Mouse (Mus musculus): ENCODE data around the gene Klhl22. TPM values are rescaled to one million over a fixed set of nuclear protein-coding genes. Genes with fewer than 3 reads are reported as not detected.

Gene Klhl22
- polyA plus RNA-seq, 1 experiment from 2014 or later = 25.4 TPM

GRCm38 (mm10) chr16:17838051-17838450, 78.6 kb downstream of the Klhl22 start, which contains the start of gene Car15:
Gene Car15, minus strand, starts transcription at chr16:17838364.
- no peak within 1 kb of the TSS for H3K9ac ChIP-seq (replicated peaks; ENCODE audit: low read depth)
- no peaks in the 10 kb centered on the region for H3K9me3 ChIP-seq (ENCODE audit: low read length)
- no peak within 1 kb of the TSS for H3K4me2 ChIP-seq (replicated peaks; ENCODE audit: low read depth, low read length)
- ATAC-seq (no peak), DNase-seq (ENCODE audit: low spot score) (no peak)
- peaks cover 24% of the 10 kb centered on the region for H3K27me3 ChIP-seq (replicated peaks; ENCODE audit: insufficient read depth, low read length)
- peaks cover 21% of the 10 kb centered on the region; the same call in 1 of the 2 replicates for H3K36me3 ChIP-seq (ENCODE audit: insufficient read depth, low read length)
- 67% methylated on average over 6 of the region's 6 CpGs for WGBS
- peaks cover 3% of the 10 kb centered on the region; the same call in 1 of the 2 replicates for H3K4me1 ChIP-seq (ENCODE audit: insufficient read depth, low read depth, low read length)
- H3K4me3 ChIP-seq (ENCODE audit: low read depth, low read length) = no peak within 1 kb of the TSS
- H3K27ac ChIP-seq (ENCODE audit: low read length) = no peak within 1 kb of the TSS
- no peak for TF ChIP-seq CTCF (IDR thresholded peaks at IDR 0.05)
- TF ChIP-seq EP300 (IDR thresholded peaks at IDR 0.05) = no peak

DNA sequence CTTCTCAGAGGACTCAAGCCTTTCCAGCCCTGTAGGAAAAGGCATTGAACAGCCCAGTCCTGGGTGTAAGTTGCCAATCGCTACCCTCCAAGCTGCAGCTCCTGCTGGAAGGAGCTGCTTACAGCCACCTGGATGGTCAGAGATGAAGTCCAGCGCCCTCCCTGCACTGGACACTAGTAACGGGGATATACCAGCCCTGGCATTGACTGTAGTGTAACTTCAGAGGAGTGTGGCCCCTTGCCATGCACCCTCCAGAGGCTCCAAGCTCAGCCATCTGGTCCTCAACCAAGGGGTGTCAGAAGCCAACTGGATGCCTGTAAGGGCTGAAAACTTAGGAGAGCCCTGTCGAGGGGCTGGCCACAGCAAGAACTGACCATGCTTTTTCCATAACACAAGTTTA, 80.6 kb downstream of the Klhl22 start:
- H3K4me1 ChIP-seq (ENCODE audit: insufficient read depth, low read depth, low read length) = no peaks in the 10 kb centered on the region
- no peaks in the 10 kb centered on the region for H3K9me3 ChIP-seq (ENCODE audit: low read length)
- H3K9ac ChIP-seq (replicated peaks; ENCODE audit: low read depth) = no peak overlapping the region
- H3K36me3 ChIP-seq (ENCODE audit: insufficient read depth, low read length) = peaks cover 27% of the 10 kb centered on the region; the same call in 1 of the 2 replicates
- no peak overlapping the region for H3K27ac ChIP-seq (ENCODE audit: low read length)
- no peak for DNase-seq (ENCODE audit: low spot score)
- WGBS = 77% methylated on average over 4 of the region's 4 CpGs
- peaks cover 6% of the 10 kb centered on the region; the same call in 1 of the 2 replicates for H3K27me3 ChIP-seq (replicated peaks; ENCODE audit: insufficient read depth, low read length)
- H3K4me3 ChIP-seq (ENCODE audit: low read depth, low read length) = no peak overlapping the region
- no peak overlapping the region for H3K4me2 ChIP-seq (replicated peaks; ENCODE audit: low read depth, low read length)
- no peak for ATAC-seq
- TF ChIP-seq EP300 (IDR thresholded peaks at IDR 0.05) (no peak), CTCF (IDR thresholded peaks at IDR 0.05) (no peak)

GRCm38 (mm10) chr16:17842437-17842836, 83.0 kb downstream of the Klhl22 start:
- peaks cover 47% of the 10 kb centered on the region; the same call in 1 of the 2 replicates for H3K36me3 ChIP-seq (ENCODE audit: insufficient read depth, low read length)

More at GRCm38 (mm10) chr16:17842437-17842836, 83.0 kb downstream of the Klhl22 start:
- Histone ChIP-seq H3K27ac (ENCODE audit: low read length) (no peak overlapping the region), H3K9ac (replicated peaks; ENCODE audit: low read depth) (no peak overlapping the region), H3K9me3 (ENCODE audit: low read length) (no peaks in the 10 kb centered on the region), H3K4me2 (replicated peaks; ENCODE audit: low read depth, low read length) (no peak overlapping the region), H3K4me1 (ENCODE audit: insufficient read depth, low read depth, low read length) (no peaks in the 10 kb centered on the region), H3K4me3 (ENCODE audit: low read depth, low read length) (no peak overlapping the region), H3K27me3 (replicated peaks; ENCODE audit: insufficient read depth, low read length) (no peaks in the 10 kb centered on the region)
- no peak for TF ChIP-seq EP300 (IDR thresholded peaks at IDR 0.05)
- TF ChIP-seq CTCF (IDR thresholded peaks at IDR 0.05) = no peak
- no peak for ATAC-seq
- DNase-seq (ENCODE audit: low spot score) = no peak
- 91% methylated on average over 7 of the region's 7 CpGs for WGBS

Other genes starting within 250 kb of the Klhl22 start
- 49.5 and 53.4 TPM in 2 replicates for gene Thap7, start 228.5 kb upstream of the Klhl22 start, polyA plus RNA-seq (2015; fragmentation: Nextera tagmentation; extraction: Ambion mirVana)
- 5.3 and 7.7 TPM in 2 replicates for gene Lrrc74b, start 198.4 kb upstream of the Klhl22 start, polyA plus RNA-seq (2015; fragmentation: Nextera tagmentation; extraction: Ambion mirVana)
- gene P2rx6, start 197.7 kb upstream of the Klhl22 start, polyA plus RNA-seq (2015; fragmentation: Nextera tagmentation; extraction: Ambion mirVana) = 3.3 and 3.6 TPM in 2 replicates
- gene Slc7a4, start 176.4 kb upstream of the Klhl22 start, polyA plus RNA-seq (2015; fragmentation: Nextera tagmentation; extraction: Ambion mirVana) = 12.2 and 14.5 TPM in 2 replicates
- 7.9 and 8.8 TPM in 2 replicates for gene Smpd4, start 140.3 kb upstream of the Klhl22 start, polyA plus RNA-seq (2015; fragmentation: Nextera tagmentation; extraction: Ambion mirVana)
- 10.4 and 13.0 TPM in 2 replicates for gene Ccdc74a, start 113.1 kb upstream of the Klhl22 start, polyA plus RNA-seq (2015; fragmentation: Nextera tagmentation; extraction: Ambion mirVana)
- gene Med15, start 26.7 kb upstream of the Klhl22 start, polyA plus RNA-seq (2015; fragmentation: Nextera tagmentation; extraction: Ambion mirVana) = 23.0 and 24.0 TPM in 2 replicates
- 18.5 and 20.4 TPM in 2 replicates for gene Scarf2, start 37.7 kb downstream of the Klhl22 start, polyA plus RNA-seq (2015; fragmentation: Nextera tagmentation; extraction: Ambion mirVana)
- gene B830017H08Rik, start 73.5 kb downstream of the Klhl22 start, polyA plus RNA-seq (2015; fragmentation: Nextera tagmentation; extraction: Ambion mirVana) = not detected in 2 replicates
- 1.8 TPM in 2 replicates for gene Car15, start 78.7 kb downstream of the Klhl22 start, polyA plus RNA-seq (2015; fragmentation: Nextera tagmentation; extraction: Ambion mirVana)
- gene Gm20518, start 132.1 kb downstream of the Klhl22 start, polyA plus RNA-seq (2015; fragmentation: Nextera tagmentation; extraction: Ambion mirVana) = 0.11 and 0.18 TPM in 2 replicates
- gene Tssk1, start 134.6 kb downstream of the Klhl22 start, polyA plus RNA-seq (2015; fragmentation: Nextera tagmentation; extraction: Ambion mirVana) = not detected in 2 replicates
- gene Dgcr2, start 138.9 kb downstream of the Klhl22 start, polyA plus RNA-seq (2015; fragmentation: Nextera tagmentation; extraction: Ambion mirVana) = 47.3 and 49.2 TPM in 2 replicates
- not detected in 2 replicates for gene Tssk2, start 139.0 kb downstream of the Klhl22 start, polyA plus RNA-seq (2015; fragmentation: Nextera tagmentation; extraction: Ambion mirVana)
- 21.8 and 22.6 TPM in 2 replicates for gene Ess2, start 151.7 kb downstream of the Klhl22 start, polyA plus RNA-seq (2015; fragmentation: Nextera tagmentation; extraction: Ambion mirVana)
- not detected in 2 replicates for gene Gsc2, start 155.4 kb downstream of the Klhl22 start, polyA plus RNA-seq (2015; fragmentation: Nextera tagmentation; extraction: Ambion mirVana)
- 87.3 and 94.0 TPM in 2 replicates for gene Slc25a1, start 168.6 kb downstream of the Klhl22 start, polyA plus RNA-seq (2015; fragmentation: Nextera tagmentation; extraction: Ambion mirVana)
- 0.21 and 0.30 TPM in 2 replicates for gene Vpreb2, start 220.8 kb downstream of the Klhl22 start, polyA plus RNA-seq (2015; fragmentation: Nextera tagmentation; extraction: Ambion mirVana)

All from lung, postnatal 0 days (tissue).